Mouse (Mus musculus) hindbrain, embryonic 14.5 days (tissue): ENCODE data around the gene Bbs2. TPM values are rescaled to one million over a fixed set of nuclear protein-coding genes. Genes with fewer than 3 reads are reported as not detected.

Experiments
- ATAC-seq: fragments of 200-750 bp; cut with Nextera tagmentation; 2 replicates; pipeline ENCODE4 v1.8.0; 2017; ENCODE audit warnings: moderate number of reproducible peaks, mild to moderate bottlenecking, moderate TSS enrichment, moderate library complexity; ENCODE audit not compliant: low FRiP score
- DNase-seq: peaks from one replicate; pipeline ENCODE4 v3.0.0-alpha.2; 2015; ENCODE audit warnings: low spot score
- H3K27ac ChIP-seq: fragments of 300-500 bp; sonication (generic); 2 replicates; pipeline ENCODE4 v1.5.1; 2014; ENCODE audit warnings: mild to moderate bottlenecking, moderate library complexity
- H3K27me3 ChIP-seq: fragments of 300-500 bp; sonication (generic); 2 replicates; pipeline ENCODE4 v1.6.1; 2014; ENCODE audit warnings: mild to moderate bottlenecking, low read length, mixed read lengths; ENCODE audit not compliant: control insufficient read depth, insufficient read depth
- H3K36me3 ChIP-seq: fragments of 300-500 bp; sonication (generic); replicated peaks from 2 replicates; pipeline ENCODE4 v1.6.1; 2014; ENCODE audit not compliant: control insufficient read depth, insufficient read depth
- H3K4me1 ChIP-seq: fragments of 300-500 bp; sonication (generic); replicated peaks from 2 replicates; pipeline ENCODE4 v1.6.1; 2014; ENCODE audit warnings: antibody characterized with exemption, low read length, mixed read lengths; ENCODE audit not compliant: control insufficient read depth, insufficient read depth
- H3K4me2 ChIP-seq: fragments of 300-500 bp; sonication (generic); replicated peaks from 2 replicates; pipeline ENCODE4 v1.6.1; 2014; ENCODE audit warnings: mild to moderate bottlenecking, moderate library complexity
- H3K4me3 ChIP-seq: fragments of 300-500 bp; sonication (generic); replicated peaks from 2 replicates; pipeline ENCODE4 v1.5.1; 2014; ENCODE audit warnings: mild to moderate bottlenecking, low read length
- H3K9ac ChIP-seq: fragments of 300-500 bp; sonication (generic); 2 replicates; pipeline ENCODE4 v1.6.1; 2014
- H3K9me3 ChIP-seq: fragments of 300-500 bp; sonication (generic); 2 replicates; pipeline ENCODE4 v1.6.1; 2016; ENCODE audit warnings: low read length; ENCODE audit not compliant: control insufficient read depth
- WGBS: fragments of 180-500 bp; shearing (Covaris S2); extraction: QIAGEN DNeasy Blood & Tissue Kit; methylation state at CpG from one replicate; pipeline ENCODE4 v1.1.7; 2014; 5-methylcytosine and 5-hydroxymethylcytosine counted together
- polyA plus RNA-seq: library from polyadenylated mRNA; unstranded; fragments of >200 nt; fragmentation: Nextera tagmentation; extraction: Ambion mirVana; gene quantifications from 2 replicates; pipeline ENCODE4 v1.2.1, GENCODE M21; 2014

Gene Bbs2
- polyA plus RNA-seq, 1 experiment from 2014 or later = 19.7 TPM

- whole genome bisulfite sequencing = 43% methylated on average over 3 of the region's 3 CpGs
- ATAC-seq (no peak), DNase-seq (no peak)
- Histone ChIP-seq H3K9ac (0 out of 2 replicates have a peak overlapping the region, but pooled peaks have one; percentile 12), H3K36me3 (peaks cover 28% of the 10 kb centered on the region), H3K4me2 (no peak overlapping the region), H3K9me3 (no peaks in the 10 kb centered on the region), H3K27ac (no peak overlapping the region), H3K4me1 (peaks cover 26% of the 10 kb centered on the region), H3K4me3 (no peak overlapping the region), H3K27me3 (no peaks in the 10 kb centered on the region)
Measured at GRCm38 (mm10) chr8:94033601-94034000, 65.1 kb downstream of the Bbs2 start.

- H3K4me1 ChIP-seq = peaks cover 8% of the 10 kb centered on the region; the same call in 1 of the 2 replicates
- 96% methylated on average over 9 of the region's 9 CpGs for WGBS
- H3K27me3 ChIP-seq = no peaks in the 10 kb centered on the region
- peaks cover 67% of the 10 kb centered on the region for H3K36me3 ChIP-seq
- no peak overlapping the region for H3K4me2 ChIP-seq
- no peak overlapping the region for H3K4me3 ChIP-seq
- H3K9ac ChIP-seq = no peak overlapping the region
- ATAC-seq = no peak
- no peak overlapping the region for H3K27ac ChIP-seq
- DNase-seq = no peak
- no peaks in the 10 kb centered on the region for H3K9me3 ChIP-seq
Measured at GRCm38 (mm10) chr8:94029701-94030100, 69.0 kb downstream of the Bbs2 start.

GRCm38 (mm10) chr8:94023916-94024315, 74.8 kb downstream of the Bbs2 start:
- 97% methylated on average over 6 of the region's 6 CpGs for WGBS
- ATAC-seq = no peak
- Histone ChIP-seq H3K9ac (no peak overlapping the region), H3K4me2 (no peak overlapping the region), H3K27ac (no peak overlapping the region), H3K4me3 (no peak overlapping the region), H3K36me3 (peaks cover 87% of the 10 kb centered on the region), H3K27me3 (no peaks in the 10 kb centered on the region), H3K4me1 (no peaks in the 10 kb centered on the region), H3K9me3 (no peaks in the 10 kb centered on the region)
- DNase-seq = no peak

Other genes with a start within 250 kb of the Bbs2 start
- gene Amfr, start 86.1 kb downstream of the Bbs2 start, polyA plus RNA-seq = 83.1 and 88.9 TPM in 2 replicates
- gene Nudt21, start 61.9 kb downstream of the Bbs2 start, polyA plus RNA-seq = 95.1 and 96.8 TPM in 2 replicates
- gene Ogfod1, start 61.7 kb downstream of the Bbs2 start, polyA plus RNA-seq = 14.0 and 18.0 TPM in 2 replicates
- gene Mt4, start 38.3 kb upstream of the Bbs2 start, polyA plus RNA-seq = not detected in 2 replicates
- 215 and 245 TPM in 2 replicates for gene Mt3, start 53.7 kb upstream of the Bbs2 start, polyA plus RNA-seq
- gene Mt2, start 73.7 kb upstream of the Bbs2 start, polyA plus RNA-seq = 15.7 and 16.9 TPM in 2 replicates
- gene Mt1, start 80.2 kb upstream of the Bbs2 start, polyA plus RNA-seq = 59.7 and 75.2 TPM in 2 replicates
- gene Nup93, start 115.6 kb upstream of the Bbs2 start, polyA plus RNA-seq = 58.9 and 63.3 TPM in 2 replicates
- gene Slc12a3, start 230.3 kb upstream of the Bbs2 start, polyA plus RNA-seq = 0.07 TPM in 1 of 2 replicates, not detected in the other